Mouse (Mus musculus): ENCODE measurements at regions not wholly inside any gene's neighbourhood (a gene's known extent, or its start where the extent isn't known, plus 50 kb on each side); places are given as distances from the start of the nearest gene placed in this dataset.
A peak's percentile ranks its signal among the peaks of the same experiment; 100 is the strongest.

GRCm38 (mm10) chr13:69303316-69303715, 230.2 kb upstream of the Nsun2 start:
- no peak for DNase-seq

DNA sequence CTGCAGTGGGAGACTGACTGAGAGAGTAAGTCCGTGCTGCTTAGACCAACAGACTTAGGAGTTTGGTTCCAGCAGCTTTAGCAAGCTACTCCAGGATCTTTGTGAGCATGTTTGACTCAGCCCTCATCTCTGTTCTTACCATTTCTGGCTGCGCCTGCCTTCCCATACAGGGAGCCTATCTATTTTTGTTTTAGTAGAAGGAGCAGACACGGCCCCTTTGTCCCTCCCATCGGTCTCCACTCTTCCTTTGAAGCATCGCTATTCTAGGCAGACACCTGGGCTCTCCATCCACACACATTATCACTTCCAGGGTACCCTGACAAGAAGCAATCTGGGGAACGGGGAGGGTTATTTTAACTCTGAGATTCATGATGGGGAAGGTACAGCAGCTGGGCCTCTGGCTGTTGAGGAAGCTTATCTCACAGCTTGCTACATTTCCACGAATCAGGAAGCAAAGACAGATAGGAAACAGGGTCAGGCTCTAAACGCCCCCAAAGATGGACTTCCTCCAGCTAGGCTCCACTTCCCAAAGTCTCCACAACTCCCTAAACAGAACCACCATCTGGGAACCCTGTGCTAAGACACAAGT, 203.0 kb upstream of the Nsun2 start:
- DNase-seq, result no peak

DNA sequence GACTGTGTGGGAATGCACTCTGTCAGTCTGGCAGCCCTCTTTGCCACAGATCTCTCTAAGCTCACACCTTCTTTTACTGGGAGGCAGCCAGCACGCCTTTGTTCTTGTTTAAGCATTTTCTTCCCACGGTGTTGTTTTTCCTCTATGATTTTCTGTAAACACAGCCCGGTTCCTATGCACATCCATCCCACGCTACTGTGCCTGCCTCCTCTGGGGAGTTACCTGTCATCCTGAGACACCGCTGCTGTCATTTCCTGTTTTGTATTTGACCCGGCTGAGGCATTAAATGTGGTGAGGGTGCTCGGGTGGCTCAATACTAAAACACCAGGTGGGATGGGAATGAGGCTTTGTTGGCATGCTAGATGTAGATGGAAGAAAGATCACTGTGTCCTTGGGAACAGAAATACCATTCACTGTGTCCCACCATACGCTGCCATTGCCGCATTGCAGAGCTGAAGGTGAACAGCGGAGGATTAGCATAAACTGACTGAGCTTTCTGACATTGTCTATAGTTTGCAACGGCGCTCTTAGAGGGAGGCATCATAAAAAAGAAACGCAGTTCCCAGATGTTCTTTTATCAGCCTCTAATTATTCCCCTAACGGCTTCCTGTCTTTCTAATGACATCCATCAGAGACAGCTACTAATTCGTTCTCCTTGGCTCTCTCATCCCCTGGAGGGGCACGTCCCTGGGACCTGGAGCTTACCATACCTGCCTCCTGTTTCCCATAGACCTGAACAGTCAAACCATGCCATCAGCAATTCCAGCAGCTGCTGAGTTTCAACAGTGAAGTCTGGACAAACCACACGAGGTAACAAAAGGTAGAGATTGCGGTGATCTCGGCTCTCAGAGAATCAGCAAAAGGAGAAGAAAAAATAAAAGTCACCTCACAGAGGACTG, 201.8 kb upstream of the Nsun2 start:
- DNase-seq, result no peak

DNA sequence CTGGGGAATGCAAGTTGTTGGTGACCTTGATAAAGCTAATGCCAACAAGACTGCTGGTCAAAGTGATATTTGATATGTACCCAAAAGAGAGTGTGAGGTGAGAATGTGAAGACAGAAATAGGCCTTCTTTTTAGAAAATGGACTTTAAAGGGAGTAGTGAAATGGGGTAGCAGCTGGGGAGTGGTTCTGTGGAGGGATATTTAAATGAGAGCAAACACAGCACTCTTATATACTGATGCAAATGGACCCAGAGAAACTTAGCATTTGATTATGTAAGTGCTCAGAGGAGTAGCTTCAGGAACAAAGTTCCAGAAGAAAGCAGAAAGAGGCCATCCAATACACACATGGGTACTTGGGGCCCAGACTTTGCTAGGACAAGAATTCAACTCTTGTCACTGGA, 189.7 kb upstream of the Nsun2 start:
- no peak for DNase-seq

DNA sequence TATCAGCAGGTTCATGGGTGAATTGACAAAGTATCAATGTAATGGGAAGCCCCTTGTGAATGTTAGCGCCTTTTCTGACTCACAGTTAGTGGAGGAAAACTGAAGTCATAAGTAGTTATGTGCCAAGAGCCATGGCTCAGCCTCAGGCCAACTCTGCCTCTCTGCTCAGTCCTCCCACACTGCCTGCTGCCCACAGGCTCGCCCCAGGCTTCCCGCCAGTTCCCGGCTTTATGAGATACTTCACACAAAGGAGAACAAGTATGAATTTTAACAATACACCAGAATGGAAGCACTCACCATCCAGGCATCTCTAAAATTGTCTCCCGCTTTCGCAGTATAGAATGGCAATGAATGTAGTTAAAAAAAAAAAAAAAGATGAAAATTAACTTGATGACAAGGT, 176.1 kb upstream of the Nsun2 start:
- peak; percentile 45 for DNase-seq

GRCm38 (mm10) chr13:69365880-69366490, 167.6 kb upstream of the Nsun2 start:
- DNase-seq, result no peak

- no peak for DNase-seq
These were observed 160.3 kb upstream of the Nsun2 start for GRCm38 (mm10) chr13:69373101-69373815.

GRCm38 (mm10) chr13:69373816-69374142, 159.8 kb upstream of the Nsun2 start:
- DNase-seq, result no peak

GRCm38 (mm10) chr13:69380403-69380802, 153.1 kb upstream of the Nsun2 start:
- no peak for DNase-seq

DNA sequence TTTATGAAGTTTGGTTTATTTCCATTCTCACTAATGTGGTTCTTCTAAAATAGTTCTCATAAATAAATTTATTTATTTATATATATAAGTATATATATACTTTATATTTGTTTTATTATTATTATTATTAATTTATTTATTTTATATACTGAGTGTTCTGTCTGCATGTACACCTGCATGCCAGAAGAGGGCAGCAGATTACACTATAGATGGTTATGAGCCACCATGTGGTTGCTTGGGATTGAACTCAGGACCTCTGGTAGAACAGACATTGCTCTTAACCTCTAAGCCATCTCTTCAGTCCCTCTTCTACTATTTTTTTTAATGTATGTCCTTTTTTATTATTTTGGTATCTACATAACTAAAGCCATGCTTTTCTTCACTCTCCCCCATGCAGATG, 148.8 kb upstream of the Nsun2 start:
- no peak for DNase-seq

- DNase-seq, result no peak
These were observed 140.4 kb upstream of the Nsun2 start for GRCm38 (mm10) chr13:69392917-69393827.

DNA sequence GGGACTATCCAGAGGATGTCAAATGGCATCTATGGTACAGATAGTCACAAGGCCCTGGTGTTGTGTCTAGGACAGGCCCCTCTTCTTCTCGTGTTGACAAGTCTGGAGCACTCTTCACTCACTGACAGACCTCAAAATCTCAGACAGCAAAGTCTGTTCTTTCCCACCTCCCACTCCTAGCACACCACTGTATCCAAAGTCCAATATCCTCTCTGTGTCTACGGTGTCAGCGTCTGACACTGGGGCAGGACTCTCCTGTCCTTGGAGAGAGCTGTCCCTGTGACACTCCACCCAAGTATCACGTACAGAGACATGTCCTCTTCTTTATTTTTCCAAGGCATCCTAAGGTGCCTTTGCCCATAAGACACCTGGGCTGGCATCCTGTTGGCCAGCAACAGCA, 139.0 kb upstream of the Nsun2 start:
- DNase-seq, result no peak

GRCm38 (mm10) chr13:69410359-69410758, 123.2 kb upstream of the Nsun2 start:
- DNase-seq, result no peak

- no peak for DNase-seq
These were observed 118.7 kb upstream of the Nsun2 start for GRCm38 (mm10) chr13:69414813-69415212.

DNA sequence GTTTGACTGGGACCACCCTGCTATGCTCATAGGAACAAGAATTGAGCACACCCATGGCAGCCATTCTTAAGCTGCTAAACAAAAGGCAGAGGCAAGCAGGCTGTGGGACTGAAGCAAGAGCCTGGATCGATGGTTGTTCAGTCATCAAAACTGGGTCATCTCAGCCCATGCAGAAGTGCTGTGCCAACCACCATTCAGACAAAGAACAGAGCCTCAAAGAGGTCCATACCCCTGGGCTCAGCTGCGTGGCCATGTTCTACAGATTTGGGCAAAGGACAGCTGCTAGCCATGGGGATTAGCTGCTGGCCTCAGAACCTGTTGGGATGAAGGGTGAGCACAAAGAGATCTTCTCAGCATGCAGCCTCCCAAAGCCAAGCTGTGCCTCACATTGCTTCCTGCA, 116.8 kb upstream of the Nsun2 start:
- DNase-seq, result no peak

- DNase-seq, result no peak
These were observed 115.6 kb upstream of the Nsun2 start for GRCm38 (mm10) chr13:69417855-69418478.

DNA sequence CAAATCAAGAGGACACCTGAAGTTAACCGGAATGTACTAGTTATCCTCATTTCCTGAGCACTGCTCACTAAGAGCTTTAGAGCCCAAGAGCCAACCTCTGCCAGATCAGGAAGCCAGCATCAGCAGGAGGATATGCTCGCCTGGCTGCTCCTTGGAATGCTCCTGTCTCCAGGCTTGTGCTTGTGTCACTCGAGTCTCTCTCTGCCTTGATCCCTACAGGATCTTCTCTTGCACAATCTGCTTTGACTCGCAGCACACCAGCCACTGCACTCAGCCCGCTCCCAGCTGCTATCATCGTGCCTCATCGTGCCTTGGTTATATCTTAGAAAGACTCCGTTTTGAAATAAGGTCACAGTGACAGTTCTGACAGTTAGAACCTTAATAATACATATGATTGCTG, 113.4 kb upstream of the Nsun2 start:
- DNase-seq, result no peak

GRCm38 (mm10) chr13:69421966-69422365, 111.6 kb upstream of the Nsun2 start:
- DNase-seq, result no peak

DNA sequence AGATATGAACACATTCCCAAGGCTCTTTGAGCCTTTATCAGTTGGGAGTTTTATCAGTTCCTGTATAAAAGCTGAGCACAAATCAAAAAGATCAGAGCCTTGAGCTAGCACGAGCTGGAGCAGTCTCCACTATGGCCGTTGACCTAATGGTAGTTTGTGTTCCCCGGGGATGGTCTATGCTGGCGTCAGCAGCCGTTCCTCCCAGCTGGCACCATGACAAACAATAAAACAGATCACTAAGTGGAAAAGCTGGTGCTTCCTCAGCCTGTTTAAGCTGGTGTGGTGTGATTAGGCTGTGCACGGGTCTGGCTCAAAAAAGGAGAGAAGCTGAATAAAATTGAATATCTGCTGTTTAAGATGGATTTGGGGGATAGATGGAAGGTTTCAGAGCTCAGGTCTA, 107.4 kb upstream of the Nsun2 start:
- no peak for DNase-seq

DNA sequence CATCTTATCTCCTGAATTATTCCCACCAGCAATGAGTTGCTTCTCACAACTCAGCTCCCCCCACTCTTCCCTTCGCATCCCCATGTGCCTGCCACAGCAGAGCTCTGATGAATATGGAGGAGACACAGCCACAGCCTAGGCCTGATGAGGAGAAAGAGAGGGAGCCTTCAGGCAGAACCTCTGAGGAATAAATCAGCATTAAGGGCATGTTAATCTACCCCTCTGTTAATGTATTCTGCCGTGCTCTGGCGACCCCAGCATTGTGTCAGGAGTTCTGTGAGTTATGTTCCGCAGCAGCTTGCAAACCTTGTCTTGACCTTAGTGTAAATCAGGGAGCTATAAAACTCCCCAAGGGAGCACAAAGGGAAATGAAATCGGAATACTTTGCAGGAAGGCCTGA, 104.0 kb upstream of the Nsun2 start:
- no peak for DNase-seq

DNA sequence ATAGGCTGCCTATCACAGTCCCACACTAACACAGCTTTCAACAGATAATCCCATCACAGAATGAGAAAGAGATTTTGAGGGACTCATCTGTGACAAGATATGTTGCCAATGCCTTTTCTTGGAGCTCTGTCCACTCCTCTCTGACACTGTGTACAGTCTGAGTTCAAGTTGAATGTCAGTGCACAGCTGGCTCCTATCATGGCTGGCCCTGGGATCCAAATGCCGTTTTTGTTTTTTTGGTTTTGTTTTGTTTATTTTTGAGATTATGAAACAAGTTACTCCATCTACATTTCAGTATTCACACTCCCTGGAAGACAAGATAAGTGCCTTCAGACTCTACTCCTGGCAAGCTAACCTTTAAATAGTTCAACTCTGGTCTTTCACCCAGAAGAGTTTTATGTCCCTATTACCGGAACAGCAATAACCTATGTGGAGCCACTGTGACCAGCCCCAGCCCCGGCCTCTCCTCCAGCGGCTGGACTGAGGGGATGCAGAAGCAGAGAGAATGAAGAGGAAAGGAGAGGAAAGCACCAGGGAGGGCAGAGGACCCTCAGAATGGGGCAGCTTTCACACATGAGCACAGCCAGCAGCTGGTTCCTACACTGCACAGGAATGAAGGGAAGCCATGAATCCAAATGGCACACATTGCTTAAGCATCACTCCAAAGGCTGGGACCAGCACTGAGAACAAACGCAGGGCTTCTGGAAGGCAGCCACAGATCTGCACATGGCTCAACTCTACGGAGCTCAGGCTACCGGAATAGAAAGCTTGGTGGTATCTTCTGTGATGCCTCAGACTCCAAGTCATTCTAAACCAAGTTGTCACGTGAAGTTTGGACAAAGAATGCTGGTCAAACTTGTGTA, 99.9 kb upstream of the Nsun2 start:
- DNase-seq, result no peak

All from right cerebral cortex, postnatal 14 days (tissue).